Mouse (Mus musculus): Measurements from ENCODE around the gene Zeb2.

GRCm38 (mm10) chr2:45138906-45139305, 21.7 kb upstream of the Zeb2 start:
- TF ChIP-seq CTCF (IDR thresholded peaks at IDR 0.05; ENCODE audit: low read depth) (no peak), EP300 (IDR thresholded peaks at IDR 0.05; ENCODE audit: low read depth) (no peak)
